Mouse (Mus musculus) liver, postnatal 0 days (tissue): Measurements from ENCODE around the gene Dnajb7. TPM values are rescaled to one million over a fixed set of nuclear protein-coding genes. Genes with fewer than 3 reads are reported as not detected.
"Not testable (repeated sequence)": the region's sequence is repeated elsewhere in the genome, so short reads cannot be mapped to it uniquely, and the experiment has no call there.

Experiments used
- ATAC-seq: fragments of 200-750 bp; cut with Nextera tagmentation; 2 replicates; pipeline ENCODE4 v1.8.0; 2017; ENCODE audit warnings: mild to moderate bottlenecking, moderate library complexity
- DNase-seq: peaks from one replicate; pipeline ENCODE4 v3.0.0-alpha.2; 2016
- H3K27ac ChIP-seq: fragments of 300-500 bp; sonication (generic); 2 replicates; pipeline ENCODE4 v1.5.1; 2014; ENCODE audit warnings: antibody characterized with exemption, moderate library complexity, mild to moderate bottlenecking, low read depth
- H3K27me3 ChIP-seq: fragments of 300-500 bp; sonication (generic); 2 replicates; pipeline ENCODE4 v1.6.1; 2014; ENCODE audit warnings: low read length, control low read depth, mixed read lengths; ENCODE audit not compliant: insufficient read depth
- H3K36me3 ChIP-seq: fragments of 300-500 bp; sonication (generic); replicated peaks from 2 replicates; pipeline ENCODE4 v1.6.1; 2014; ENCODE audit warnings: mild to moderate bottlenecking, control low read depth, low read length, moderate library complexity, mixed read lengths; ENCODE audit not compliant: insufficient read depth
- H3K4me1 ChIP-seq: fragments of 300-500 bp; sonication (generic); 2 replicates; pipeline ENCODE4 v1.6.1; 2014; ENCODE audit warnings: antibody characterized with exemption, mild to moderate bottlenecking, control low read depth; ENCODE audit not compliant: insufficient read depth
- H3K4me2 ChIP-seq: fragments of 300-500 bp; sonication (generic); 2 replicates; pipeline ENCODE4 v1.6.1; 2014; ENCODE audit warnings: low read depth, mild to moderate bottlenecking, low read length, moderate library complexity, mixed read lengths
- H3K4me3 ChIP-seq: fragments of 300-500 bp; sonication (generic); 2 replicates; pipeline ENCODE4 v1.5.1; 2014; ENCODE audit warnings: low read depth, low read length
- H3K9ac ChIP-seq: fragments of 300-500 bp; sonication (generic); replicated peaks from 2 replicates; pipeline ENCODE4 v1.6.1; 2014; ENCODE audit warnings: mild to moderate bottlenecking, moderate library complexity
- H3K9me3 ChIP-seq: fragments of 300-500 bp; sonication (generic); 2 replicates; pipeline ENCODE4 v1.6.1; 2016; ENCODE audit warnings: mild to moderate bottlenecking, control low read depth, low read length, mixed read lengths
- CTCF ChIP-seq: sonication (generic); IDR thresholded peaks from 2 replicates; pipeline ENCODE4 v1.5.1; 2016; ENCODE audit warnings: antibody characterized with exemption, low read depth
- EP300 ChIP-seq: IDR thresholded peaks from 2 replicates; pipeline ENCODE4 v1.6.1; 2016; ENCODE audit warnings: antibody characterized with exemption, low read depth, mild to moderate bottlenecking
- WGBS: fragments of 180-500 bp; shearing (Covaris S2); extraction: QIAGEN DNeasy Blood & Tissue Kit; methylation state at CpG from one replicate; pipeline ENCODE4 v1.1.7; 2014; ENCODE audit not compliant: insufficient replicate concordance; 5-methylcytosine and 5-hydroxymethylcytosine counted together
- polyA plus RNA-seq: library from polyadenylated mRNA; unstranded; fragments of >200 nt; fragmentation: Nextera tagmentation; extraction: Ambion mirVana; gene quantifications from 2 replicates; pipeline ENCODE4 v1.2.1, GENCODE M21; 2015

The Dnajb7 gene
- polyA plus RNA-seq, 1 experiment from 2014 or later, result 0.40 TPM

GRCm38 (mm10) chr15:81422156-81422681 lies 14.1 kb upstream of the Dnajb7 start:
- H3K27ac ChIP-seq, result peak overlapping the region; percentile 62
- ATAC-seq (no peak), DNase-seq (no peak)
- no peaks in the 10 kb centered on the region for H3K27me3 ChIP-seq
- H3K4me3 ChIP-seq, result no peak overlapping the region
- peak overlapping the region; percentile 55 for H3K4me2 ChIP-seq
- WGBS, result 57% methylated on average over 7 of the region's 7 CpGs
- peaks cover 21% of the 10 kb centered on the region for H3K4me1 ChIP-seq
- H3K36me3 ChIP-seq, result peaks cover 7% of the 10 kb centered on the region
- TF ChIP-seq EP300 (no peak), CTCF (no peak)
- H3K9me3 ChIP-seq, result no peaks in the 10 kb centered on the region
- peak overlapping the region; percentile 50 for H3K9ac ChIP-seq

- no peak overlapping the region for H3K4me3 ChIP-seq
- peak overlapping the region; percentile 55 for H3K4me2 ChIP-seq
- 31% methylated on average over 1 of the region's 1 CpGs for WGBS
- H3K9me3 ChIP-seq, result no peaks in the 10 kb centered on the region
- H3K36me3 ChIP-seq, result peaks cover 5% of the 10 kb centered on the region
- DNase-seq (no peak), ATAC-seq (no peak)
- peaks cover 25% of the 10 kb centered on the region for H3K4me1 ChIP-seq
- peak overlapping the region; percentile 26; the same call in 1 of the 2 replicates for H3K9ac ChIP-seq
- no peaks in the 10 kb centered on the region for H3K27me3 ChIP-seq
- peak overlapping the region; percentile 62 for H3K27ac ChIP-seq
- TF ChIP-seq CTCF (no peak), EP300 (no peak)
These were observed 13.4 kb upstream of the Dnajb7 start for GRCm38 (mm10) chr15:81421454-81421853.

DNA sequence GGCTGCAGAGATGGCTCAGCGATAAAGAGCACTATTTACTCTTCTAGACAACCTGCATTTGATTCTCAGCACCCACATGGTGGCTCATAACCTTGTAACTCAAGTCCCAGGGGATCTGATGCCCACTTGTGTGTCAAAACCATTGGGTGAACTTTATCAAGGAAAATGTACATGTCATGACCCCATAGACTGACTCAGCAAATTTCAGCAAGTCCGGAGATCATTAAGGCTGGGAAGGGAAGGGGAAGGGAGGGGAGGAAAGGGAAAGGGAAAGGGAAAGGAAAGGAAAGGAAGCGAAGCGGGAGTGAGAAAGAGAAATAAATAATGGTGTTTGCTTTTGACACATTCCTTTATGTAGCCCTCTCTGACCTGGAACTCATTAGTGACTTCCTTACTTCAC lies 10.0 kb upstream of the Dnajb7 start:
- DNase-seq, result no peak
- no peak for ATAC-seq
- H3K4me3 ChIP-seq, result no peak overlapping the region
- peaks cover 12% of the 10 kb centered on the region for H3K36me3 ChIP-seq
- TF ChIP-seq EP300, result no peak
- no peak for TF ChIP-seq CTCF
- no peak overlapping the region for H3K4me2 ChIP-seq
- peak overlapping the region; percentile 8; the same call in 1 of the 2 replicates for H3K27ac ChIP-seq
- H3K9me3 ChIP-seq, result no peaks in the 10 kb centered on the region
- peaks cover 27% of the 10 kb centered on the region for H3K4me1 ChIP-seq
- no peaks in the 10 kb centered on the region for H3K27me3 ChIP-seq
- 81% methylated on average over 4 of the region's 4 CpGs for WGBS
- no peak overlapping the region for H3K9ac ChIP-seq

DNA sequence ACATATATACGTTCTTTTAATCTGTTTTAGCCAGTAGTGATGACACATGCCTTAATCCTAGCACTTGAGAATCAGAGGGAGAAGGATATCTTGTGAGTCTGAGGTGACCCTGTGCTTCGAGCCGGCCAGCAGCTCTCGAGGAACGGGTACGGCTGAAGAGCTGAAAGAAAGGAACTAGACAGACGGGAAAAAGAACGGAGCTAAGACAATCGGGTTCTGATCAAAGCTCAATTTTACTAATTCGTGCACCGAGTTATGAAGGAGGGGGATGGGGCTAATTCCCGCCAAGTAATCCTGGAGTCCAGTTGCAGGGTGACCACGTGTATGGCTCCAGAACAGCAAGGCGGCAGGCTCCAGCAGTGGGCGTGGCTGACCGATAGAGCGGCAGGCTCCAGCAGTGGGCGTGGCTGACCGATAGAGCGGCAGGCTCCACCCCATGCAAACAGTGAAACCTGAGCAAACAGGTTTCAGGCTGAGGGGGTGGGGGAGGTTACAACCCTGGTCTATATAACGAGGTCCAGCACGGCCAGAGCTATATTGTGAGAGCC lies 8.7 kb upstream of the Dnajb7 start:
- H3K9ac ChIP-seq, result peak overlapping the region; percentile 51
- peak overlapping the region; percentile 8 for H3K27ac ChIP-seq
- H3K36me3 ChIP-seq, result peaks cover 12% of the 10 kb centered on the region
- H3K9me3 ChIP-seq, H3K27me3 ChIP-seq, H3K4me3 ChIP-seq: not testable (repeated sequence)
- DNase-seq, result peak; percentile 83
- peak; percentile 94 for ATAC-seq
- peak overlapping the region; percentile 57 for H3K4me2 ChIP-seq
- H3K4me1 ChIP-seq, result peaks cover 21% of the 10 kb centered on the region
- WGBS, result 6% methylated on average over 22 of the region's 22 CpGs

DNA sequence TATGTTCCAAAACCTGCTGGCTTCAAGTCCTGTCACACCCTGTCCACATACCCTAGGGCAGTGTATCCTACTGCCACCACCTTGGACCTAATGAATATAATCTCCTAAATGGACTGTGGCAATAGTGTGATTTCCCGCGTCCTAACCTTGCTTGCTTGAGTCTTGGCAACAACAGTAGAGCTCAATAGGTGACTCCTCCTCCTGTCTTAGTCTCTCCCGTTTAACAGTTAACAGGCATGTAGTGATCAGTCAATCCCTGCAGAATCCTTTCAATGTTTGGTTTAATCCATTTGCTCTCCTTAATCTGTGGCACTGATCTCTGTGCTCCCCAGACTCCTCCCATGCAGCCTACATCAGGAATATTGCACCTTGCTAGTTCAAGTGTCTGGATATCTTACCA lies 3.1 kb downstream of the Dnajb7 start:
- H3K36me3 ChIP-seq, result no peaks in the 10 kb centered on the region; the same call in 1 of the 2 replicates
- H3K27me3 ChIP-seq, result no peaks in the 10 kb centered on the region
- H3K9me3 ChIP-seq, result no peaks in the 10 kb centered on the region
- DNase-seq, result no peak
- 93% methylated on average over 3 of the region's 3 CpGs for WGBS
- H3K4me1 ChIP-seq, result peaks cover 16% of the 10 kb centered on the region
- TF ChIP-seq EP300 (no peak), CTCF (no peak)
- H3K9ac ChIP-seq, result no peak overlapping the region
- H3K27ac ChIP-seq, result no peak overlapping the region
- no peak for ATAC-seq
- no peak overlapping the region for H3K4me3 ChIP-seq
- H3K4me2 ChIP-seq, result no peak overlapping the region

DNA sequence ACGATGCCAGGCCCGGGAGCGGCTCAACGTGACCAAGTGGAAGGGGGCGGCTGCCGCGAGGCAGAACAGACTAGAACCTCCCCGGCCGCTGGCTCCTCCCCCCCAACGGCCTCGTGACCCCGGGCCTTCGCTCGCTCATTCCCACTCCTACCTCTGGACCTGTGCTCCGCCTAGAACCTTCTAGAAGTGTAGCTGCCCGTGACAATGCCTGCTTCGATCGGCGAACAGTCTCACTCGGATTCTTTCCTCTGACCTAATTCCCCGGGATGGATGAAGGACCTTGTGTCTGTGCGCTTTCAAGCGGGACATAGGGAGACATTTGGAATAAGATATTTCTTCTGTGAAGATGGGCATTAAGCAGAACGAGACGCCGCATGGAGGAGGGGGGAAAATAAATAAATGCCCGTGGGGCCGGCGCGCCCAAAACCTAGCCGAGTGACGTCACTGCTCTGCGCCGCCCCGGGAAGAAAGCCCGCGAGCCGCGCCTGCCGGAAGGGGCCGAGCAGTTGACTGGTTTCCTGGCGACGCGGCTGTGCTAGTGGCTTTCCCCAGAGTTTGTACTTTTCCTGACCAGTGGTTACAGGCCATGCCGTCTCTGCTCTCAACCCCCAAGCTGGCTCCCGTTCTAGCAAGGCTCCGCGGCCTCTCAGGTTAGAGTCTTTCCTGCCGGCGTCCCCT lies 8.3 kb downstream of the Dnajb7 start, which contains the start of the genes St13 and Xpnpep3:
Gene St13 (minus strand): TSS at position 440 of the 678 bp plus-strand sequence.
Gene Xpnpep3 (plus strand): TSS at position 501 of the 678 bp plus-strand sequence.
- peak within 1 kb of the TSS; percentile 87 for H3K27ac ChIP-seq
- H3K9ac ChIP-seq, result peak within 1 kb of the TSS; percentile 90
- peak; percentile 100 for ATAC-seq
- H3K4me1 ChIP-seq, result peaks cover 33% of the 10 kb centered on the region
- no peaks in the 10 kb centered on the region for H3K9me3 ChIP-seq
- no peaks in the 10 kb centered on the region for H3K36me3 ChIP-seq
- no peaks in the 10 kb centered on the region for H3K27me3 ChIP-seq
- TF ChIP-seq CTCF, result no peak
- TF ChIP-seq EP300, result peak; percentile 83
- peak within 1 kb of the TSS; percentile 96 for H3K4me2 ChIP-seq
- H3K4me3 ChIP-seq, result peak within 1 kb of the TSS; percentile 85
- under 1% methylated on average over 45 of the region's 50 CpGs for WGBS
- DNase-seq, result peak; percentile 98
